Mouse (Mus musculus) heart, postnatal 4 days (tissue): ENCODE data around the gene Snrpb. TPM values are rescaled to one million over a fixed set of nuclear protein-coding genes. Genes with fewer than 3 reads are reported as not detected.

Experiments
- DNase-seq: peaks from one replicate; pipeline ENCODE4 v3.0.0; 2021
- total RNA-seq, 2 experiments: library from RNA; stranded (reverse); gene quantifications; 2 replicates each; pipeline ENCODE4 v1.2.3; 2021

The Snrpb gene
- total RNA-seq: 100 to 1,000 TPM; 221 to 229 TPM

DNA sequence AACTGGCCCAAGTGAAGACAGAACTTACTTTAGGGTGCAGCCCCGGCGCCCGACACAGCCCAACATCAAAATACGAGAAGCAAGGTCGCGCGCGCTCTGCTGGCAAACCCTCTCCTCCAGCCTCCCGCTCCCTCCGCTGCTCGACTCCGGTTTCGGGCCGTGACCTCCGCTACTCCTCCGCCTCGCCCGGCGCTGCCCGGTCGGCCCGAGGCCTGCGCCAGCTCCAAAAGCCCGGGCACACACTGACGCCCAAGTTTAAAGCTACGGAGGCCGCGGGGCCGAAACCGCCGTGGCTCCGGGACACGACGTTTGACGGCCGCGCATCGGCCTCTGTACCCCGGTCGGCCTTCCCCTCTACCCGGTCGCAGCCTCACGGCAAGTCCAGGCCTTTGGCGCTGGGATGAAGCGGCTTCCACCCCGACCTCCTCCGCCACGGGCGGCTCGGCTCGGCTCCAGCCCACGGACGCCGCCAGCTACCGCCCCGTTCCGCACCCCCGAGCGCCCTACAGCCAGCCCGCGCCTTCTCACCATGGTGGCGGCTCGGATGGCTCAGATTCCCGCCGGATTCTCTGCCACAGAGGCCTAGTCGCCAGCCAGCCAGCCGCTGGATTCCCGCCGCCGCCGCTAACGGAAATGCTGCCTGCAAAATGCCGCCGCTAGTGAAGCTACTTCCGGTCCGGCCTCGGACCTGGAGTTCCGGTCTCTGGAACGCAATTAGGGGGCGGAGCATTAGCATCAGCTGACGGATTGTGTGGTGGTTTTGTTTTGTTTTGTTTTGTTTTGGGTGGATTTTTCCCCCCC is at the start of gene Snrpb:
TSS of gene Snrpb (minus strand) at position 698 of the 801 bp plus-strand sequence.
- peak; percentile 92 for DNase-seq

DNA sequence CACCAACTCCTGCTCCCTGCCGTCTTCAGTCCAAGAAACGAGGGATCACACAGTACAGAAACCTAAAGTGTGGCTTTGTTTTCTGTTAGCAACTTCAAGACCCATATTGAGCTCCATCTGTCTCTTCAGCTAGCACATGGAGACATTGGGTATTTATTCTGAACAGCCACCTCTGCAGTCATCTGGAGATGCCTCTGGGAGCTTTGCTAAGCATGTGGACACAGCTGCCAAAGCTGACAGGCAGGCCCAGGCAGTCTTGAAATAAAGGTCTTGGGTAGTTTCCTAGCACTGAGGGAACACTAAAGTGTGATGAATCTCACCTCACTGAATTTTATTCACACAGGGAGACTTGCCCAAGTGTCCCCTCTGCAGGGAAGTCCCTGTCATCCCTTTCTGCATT is 32.4 kb upstream of the Snrpb start:
- DNase-seq: no peak

GRCm38 (mm10) chr2:130209636-130210035 is 30.4 kb upstream of the Snrpb start:
- DNase-seq: no peak

GRCm38 (mm10) chr2:130207996-130208395 is 28.8 kb upstream of the Snrpb start:
- DNase-seq: no peak

- no peak for DNase-seq
These were observed 28.2 kb upstream of the Snrpb start for GRCm38 (mm10) chr2:130207376-130207775.

GRCm38 (mm10) chr2:130200961-130201360 is 21.8 kb upstream of the Snrpb start:
- no peak for DNase-seq

GRCm38 (mm10) chr2:130194894-130195293 is 15.7 kb upstream of the Snrpb start, which contains the start of gene Tmc2:
TSS of gene Tmc2 (plus strand) at chr2:130195194.
- no peak for DNase-seq

- no peak for DNase-seq
These were observed 9.2 kb upstream of the Snrpb start for GRCm38 (mm10) chr2:130188391-130188790.

DNA sequence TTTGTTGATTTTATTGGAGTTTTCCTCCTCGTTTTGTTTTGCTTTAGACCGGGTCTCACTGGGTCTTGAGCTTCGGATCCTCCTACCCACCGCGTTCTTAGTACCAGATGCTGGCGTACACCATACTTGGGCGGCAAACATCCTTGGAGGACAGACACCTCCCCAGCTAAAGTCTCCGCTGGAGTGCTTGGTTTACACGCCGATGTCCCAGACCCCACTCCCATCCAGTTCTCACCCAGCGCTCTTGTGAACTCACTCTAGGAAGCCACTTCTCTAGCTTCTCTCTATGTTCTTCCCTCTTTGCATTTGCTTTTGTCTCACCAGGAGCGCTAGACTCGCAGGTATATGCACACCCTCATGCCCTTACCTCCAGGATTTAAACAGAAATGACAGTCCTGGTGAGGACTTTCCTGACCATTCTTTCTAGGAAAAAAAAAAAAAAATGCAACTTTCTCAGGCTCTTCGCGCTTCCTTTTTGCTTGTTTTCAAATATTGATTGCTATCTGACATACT is 360 bp upstream of the Snrpb start:
- DNase-seq: no peak

- no peak for DNase-seq
These were observed 860 bp downstream of the Snrpb start for GRCm38 (mm10) chr2:130178381-130178705.

DNA sequence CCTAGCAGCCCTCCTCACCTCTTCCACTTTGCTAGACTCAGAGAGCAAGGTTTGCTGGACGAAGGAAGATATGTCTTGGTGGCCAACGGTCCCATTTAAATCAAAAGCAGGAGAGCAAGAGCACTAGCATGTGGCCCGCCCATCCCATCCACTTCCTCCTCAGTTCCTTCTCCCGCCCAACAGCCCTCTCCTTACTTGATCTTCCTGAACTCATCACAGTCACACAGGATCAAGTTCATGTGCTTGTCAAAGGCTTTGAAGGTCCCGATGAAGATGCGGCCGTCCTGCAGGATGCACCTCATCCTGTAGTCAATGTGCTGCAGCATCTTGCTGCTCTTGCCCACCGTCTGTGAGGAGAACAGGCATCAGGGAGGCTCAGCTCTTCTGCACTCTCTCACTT is 2.4 kb downstream of the Snrpb start:
- no peak for DNase-seq

DNA sequence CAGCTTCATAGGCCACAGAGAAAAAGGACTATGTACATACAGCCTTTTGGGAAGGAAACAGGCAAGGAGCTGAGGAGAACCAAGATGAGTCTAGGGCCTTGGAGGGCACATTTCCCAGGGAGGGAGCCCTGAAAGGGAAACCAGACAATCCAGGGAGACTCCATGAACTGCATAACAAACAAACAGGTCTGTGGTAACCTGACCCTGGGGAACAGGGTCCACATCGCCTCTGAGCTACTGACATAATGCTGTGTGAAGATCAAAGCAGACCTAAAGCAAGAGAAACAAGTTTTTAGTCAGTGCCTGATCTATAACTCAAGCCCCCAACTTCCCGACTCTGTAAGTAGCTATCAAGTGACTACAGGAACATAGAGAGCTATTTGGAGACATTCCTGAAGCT is 7.5 kb downstream of the Snrpb start:
- no peak for DNase-seq

- peak; percentile 72 for DNase-seq
These were observed 11.3 kb downstream of the Snrpb start for GRCm38 (mm10) chr2:130167861-130168260.

DNA sequence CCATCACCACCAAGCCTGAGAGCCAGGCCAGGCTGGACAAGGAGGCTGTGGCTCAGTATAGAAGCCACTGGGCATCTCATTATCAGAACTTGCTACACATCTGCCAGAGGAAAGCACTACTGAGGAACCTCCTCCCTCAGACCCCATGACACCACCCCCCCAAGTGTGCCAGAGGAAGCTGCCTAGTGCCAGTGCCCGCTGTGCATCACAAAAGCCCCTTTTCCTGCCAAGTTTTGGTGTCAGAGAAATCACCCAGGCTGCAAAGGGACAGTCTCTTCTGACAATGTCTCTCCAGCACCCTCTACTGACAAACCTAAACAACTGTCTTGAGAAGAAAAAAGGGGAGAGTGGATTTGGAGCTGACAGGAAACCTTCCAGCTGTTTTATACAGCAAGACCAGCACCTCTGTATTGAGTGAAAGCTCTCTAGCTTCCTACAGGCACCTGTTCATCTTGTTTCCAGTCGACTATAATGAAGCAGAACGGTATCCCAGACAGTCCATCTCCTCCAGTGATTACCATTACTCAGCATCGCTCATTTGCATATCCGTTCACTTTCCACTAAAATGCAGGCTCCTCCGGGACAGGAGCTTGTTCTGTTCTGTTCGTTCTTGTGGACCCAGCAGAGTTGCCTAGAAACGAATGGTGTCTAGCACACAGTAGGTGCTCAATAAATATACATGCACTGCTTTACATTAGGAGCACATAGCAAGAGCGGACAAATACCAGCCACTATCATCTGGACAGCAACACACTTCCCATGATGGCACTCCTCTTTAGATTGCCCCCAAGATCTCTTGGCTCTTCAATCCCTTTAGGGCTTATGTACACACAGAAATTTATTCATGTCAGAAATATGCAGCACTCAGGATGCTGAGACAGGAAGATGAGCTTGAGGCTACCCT is 12.6 kb downstream of the Snrpb start:
- DNase-seq: peak; percentile 45

- DNase-seq: no peak
These were observed 16.5 kb downstream of the Snrpb start for GRCm38 (mm10) chr2:130162701-130163100.

GRCm38 (mm10) chr2:130158088-130158437 is 21.1 kb downstream of the Snrpb start:
- no peak for DNase-seq

DNA sequence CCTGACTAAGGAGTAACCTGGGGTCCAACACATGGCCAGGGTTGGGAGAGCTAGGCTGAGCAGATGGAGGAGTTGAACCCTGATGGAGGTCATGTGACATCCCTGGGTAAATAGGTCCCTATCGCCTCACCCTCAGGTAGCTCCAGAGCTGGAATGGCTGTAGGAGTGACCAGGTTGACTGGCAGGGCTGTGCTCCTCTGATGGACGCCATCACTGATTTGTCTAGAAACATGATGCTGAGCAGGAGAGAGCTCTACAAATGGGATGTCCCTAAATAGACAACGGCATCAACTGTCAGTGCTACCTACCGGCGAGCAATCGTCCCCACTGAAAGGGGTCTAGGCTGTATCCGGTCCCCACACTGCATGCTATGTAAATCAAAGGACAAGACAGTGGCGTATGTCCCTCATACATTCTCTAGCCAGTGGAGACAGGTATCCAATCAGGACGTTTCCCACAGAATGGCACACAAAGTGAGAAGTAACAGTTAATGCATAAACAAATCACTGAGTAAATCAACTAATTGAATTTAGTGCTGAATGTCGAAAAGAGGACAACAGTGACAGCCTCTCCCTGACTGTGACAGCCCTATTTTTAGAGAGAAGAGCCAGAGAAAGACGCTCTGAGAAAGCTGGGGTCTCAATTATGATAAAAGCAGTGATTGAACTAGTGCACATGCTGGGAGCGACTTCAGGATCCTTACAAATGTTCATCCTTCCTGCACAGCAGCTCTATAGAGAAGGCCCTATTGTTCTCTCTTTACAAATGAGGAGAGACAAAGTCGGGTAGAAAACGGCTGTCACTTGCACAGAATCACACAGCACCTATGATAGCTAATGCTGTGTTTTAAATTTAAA is 21.7 kb downstream of the Snrpb start:
- no peak for DNase-seq

DNA sequence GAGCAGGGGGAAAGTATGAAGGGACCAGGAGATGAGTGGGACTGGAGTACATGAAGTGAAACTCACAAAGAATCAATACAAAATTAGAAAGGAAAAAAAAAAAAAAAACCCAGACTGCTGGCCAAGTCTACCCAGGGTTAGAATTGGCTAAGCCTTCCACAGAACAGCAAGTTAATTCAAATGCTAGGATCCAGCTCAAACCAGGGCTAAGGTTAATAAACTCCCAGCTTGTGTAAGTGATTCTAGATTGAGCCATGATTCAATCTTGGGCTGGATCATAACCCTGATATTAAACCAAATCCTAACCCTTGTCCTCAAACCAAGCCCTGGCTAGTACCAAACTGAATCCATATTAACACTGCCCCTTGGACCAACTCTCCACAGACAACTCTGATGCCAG is 23.4 kb downstream of the Snrpb start:
- no peak for DNase-seq

- no peak for DNase-seq
These were observed 24.0 kb downstream of the Snrpb start for GRCm38 (mm10) chr2:130155171-130155570.

DNA sequence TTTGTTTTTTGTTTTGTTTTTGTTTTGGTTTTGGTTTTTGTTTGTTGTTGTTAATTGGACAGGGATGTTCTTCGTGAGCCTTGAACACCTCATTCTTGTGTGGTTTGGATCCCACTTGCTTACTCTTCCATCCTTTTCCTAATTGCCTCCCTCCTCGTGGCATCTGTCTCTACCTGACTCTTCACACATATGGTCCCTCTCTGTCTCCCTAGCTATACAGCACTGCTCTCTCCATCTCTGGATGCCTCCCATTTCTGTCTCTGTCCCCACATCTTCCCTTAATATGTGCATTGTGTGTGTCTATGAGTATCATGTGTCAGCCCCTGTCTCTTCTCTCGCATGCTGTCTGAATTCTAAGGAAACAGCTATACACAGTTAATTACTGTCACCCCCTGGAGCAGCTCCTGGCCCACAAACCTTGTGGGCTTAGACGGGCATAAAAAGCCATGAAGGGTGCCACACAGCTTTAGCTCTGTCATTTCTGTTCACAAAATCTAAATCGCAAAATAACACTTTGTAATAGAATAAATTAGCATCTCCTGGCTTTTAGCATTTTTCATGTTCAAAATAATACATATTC is 33.0 kb downstream of the Snrpb start:
- no peak for DNase-seq

- DNase-seq: no peak
These were observed 34.4 kb downstream of the Snrpb start for GRCm38 (mm10) chr2:130144703-130145324.

DNA sequence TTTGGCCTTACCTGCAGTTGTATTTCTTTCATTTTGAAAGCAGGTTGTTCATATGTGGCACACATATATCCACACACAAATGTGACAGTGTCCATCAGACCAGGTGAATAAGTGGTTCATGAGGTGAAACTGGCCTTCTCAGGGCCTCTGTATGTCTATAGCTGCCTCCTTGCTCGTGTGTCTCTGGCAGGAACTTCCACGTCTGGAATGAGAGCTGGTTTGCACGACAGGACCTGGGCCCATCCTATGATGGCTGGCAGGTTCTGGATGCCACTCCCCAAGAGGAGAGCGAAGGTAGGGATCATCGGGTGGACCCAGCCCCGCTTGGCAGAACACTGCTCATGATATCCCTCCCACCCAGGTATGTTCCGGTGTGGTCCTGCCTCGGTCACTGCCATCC is 36.2 kb downstream of the Snrpb start:
- DNase-seq: no peak
